Mouse (Mus musculus): Measurements from ENCODE around the gene Pfkm. TPM values are rescaled to one million over a fixed set of nuclear protein-coding genes. Genes with fewer than 3 reads are reported as not detected.

Pfkm gene
- polyA plus RNA-seq, 1 experiment: 3.1 TPM

- Histone ChIP-seq H3K36me3 (ENCODE audit: control insufficient read depth) (peaks cover 99% of the 10 kb centered on the region), H3K4me1 (ENCODE audit: control insufficient read depth) (no peaks in the 10 kb centered on the region), H3K27me3 (ENCODE audit: control insufficient read depth) (no peaks in the 10 kb centered on the region), H3K4me3 (replicated peaks) (no peak overlapping the region), H3K9me3 (ENCODE audit: control insufficient read depth, low read length) (no peaks in the 10 kb centered on the region)
- no peak for TF ChIP-seq TAL1 (IDR thresholded peaks at IDR 0.05; ENCODE audit: low read length)
- TF ChIP-seq GATA1 (IDR thresholded peaks at IDR 0.05; ENCODE audit: low read length): no peak
Measured at GRCm38 (mm10) chr15:98131001-98131400, 38.6 kb downstream of the Pfkm start.

GRCm38 (mm10) chr15:98131451-98131850, 39.1 kb downstream of the Pfkm start:
- H3K36me3 ChIP-seq (ENCODE audit: control insufficient read depth): peaks cover 99% of the 10 kb centered on the region
- no peaks in the 10 kb centered on the region for H3K27me3 ChIP-seq (ENCODE audit: control insufficient read depth)
- no peaks in the 10 kb centered on the region for H3K9me3 ChIP-seq (ENCODE audit: control insufficient read depth, low read length)
- no peak overlapping the region for H3K4me3 ChIP-seq (replicated peaks)
- TF ChIP-seq TAL1 (IDR thresholded peaks at IDR 0.05; ENCODE audit: low read length): no peak
- no peak for TF ChIP-seq GATA1 (IDR thresholded peaks at IDR 0.05; ENCODE audit: low read length)
- H3K4me1 ChIP-seq (ENCODE audit: control insufficient read depth): no peaks in the 10 kb centered on the region

- H3K36me3 ChIP-seq (ENCODE audit: control insufficient read depth): peaks cover 99% of the 10 kb centered on the region
- TF ChIP-seq TAL1 (IDR thresholded peaks at IDR 0.05; ENCODE audit: low read length) (no peak), GATA1 (IDR thresholded peaks at IDR 0.05; ENCODE audit: low read length) (no peak)
- no peaks in the 10 kb centered on the region for H3K4me1 ChIP-seq (ENCODE audit: control insufficient read depth)
- no peaks in the 10 kb centered on the region for H3K27me3 ChIP-seq (ENCODE audit: control insufficient read depth)
- H3K4me3 ChIP-seq (replicated peaks): no peak overlapping the region
- no peaks in the 10 kb centered on the region for H3K9me3 ChIP-seq (ENCODE audit: control insufficient read depth, low read length)
Measured at GRCm38 (mm10) chr15:98131942-98132655, 39.7 kb downstream of the Pfkm start.

GRCm38 (mm10) chr15:98133471-98133870, 41.1 kb downstream of the Pfkm start:
- H3K27me3 ChIP-seq (ENCODE audit: control insufficient read depth): no peaks in the 10 kb centered on the region
- TF ChIP-seq GATA1 (IDR thresholded peaks at IDR 0.05; ENCODE audit: low read length) (no peak), TAL1 (IDR thresholded peaks at IDR 0.05; ENCODE audit: low read length) (no peak)
- no peaks in the 10 kb centered on the region for H3K4me1 ChIP-seq (ENCODE audit: control insufficient read depth)
- peaks cover 97% of the 10 kb centered on the region for H3K36me3 ChIP-seq (ENCODE audit: control insufficient read depth)
- no peaks in the 10 kb centered on the region for H3K9me3 ChIP-seq (ENCODE audit: control insufficient read depth, low read length)
- H3K4me3 ChIP-seq (replicated peaks): no peak overlapping the region

GRCm38 (mm10) chr15:98134034-98134433, 41.6 kb downstream of the Pfkm start:
- Histone ChIP-seq H3K9me3 (ENCODE audit: control insufficient read depth, low read length) (no peaks in the 10 kb centered on the region), H3K4me3 (replicated peaks) (no peak overlapping the region), H3K27me3 (ENCODE audit: control insufficient read depth) (no peaks in the 10 kb centered on the region), H3K4me1 (ENCODE audit: control insufficient read depth) (no peaks in the 10 kb centered on the region), H3K36me3 (ENCODE audit: control insufficient read depth) (peaks cover 94% of the 10 kb centered on the region)
- no peak for TF ChIP-seq GATA1 (IDR thresholded peaks at IDR 0.05; ENCODE audit: low read length)
- TF ChIP-seq TAL1 (IDR thresholded peaks at IDR 0.05; ENCODE audit: low read length): no peak

- Histone ChIP-seq H3K36me3 (ENCODE audit: control insufficient read depth) (peaks cover 93% of the 10 kb centered on the region), H3K4me1 (ENCODE audit: control insufficient read depth) (no peaks in the 10 kb centered on the region), H3K9me3 (ENCODE audit: control insufficient read depth, low read length) (no peaks in the 10 kb centered on the region), H3K27me3 (ENCODE audit: control insufficient read depth) (no peaks in the 10 kb centered on the region), H3K4me3 (replicated peaks) (no peak overlapping the region)
- TF ChIP-seq GATA1 (IDR thresholded peaks at IDR 0.05; ENCODE audit: low read length) (no peak), TAL1 (IDR thresholded peaks at IDR 0.05; ENCODE audit: low read length) (no peak)
Measured at GRCm38 (mm10) chr15:98134666-98135065, 42.3 kb downstream of the Pfkm start.

- H3K4me1 ChIP-seq (ENCODE audit: control insufficient read depth): no peaks in the 10 kb centered on the region
- no peak for TF ChIP-seq TAL1 (IDR thresholded peaks at IDR 0.05; ENCODE audit: low read length)
- H3K36me3 ChIP-seq (ENCODE audit: control insufficient read depth): peaks cover 92% of the 10 kb centered on the region
- no peaks in the 10 kb centered on the region for H3K27me3 ChIP-seq (ENCODE audit: control insufficient read depth)
- no peak overlapping the region for H3K4me3 ChIP-seq (replicated peaks)
- no peaks in the 10 kb centered on the region for H3K9me3 ChIP-seq (ENCODE audit: control insufficient read depth, low read length)
Measured at GRCm38 (mm10) chr15:98135671-98136070, 43.3 kb downstream of the Pfkm start.

- H3K9me3 ChIP-seq (ENCODE audit: control insufficient read depth, low read length): no peaks in the 10 kb centered on the region
- peaks cover 91% of the 10 kb centered on the region for H3K36me3 ChIP-seq (ENCODE audit: control insufficient read depth)
- TF ChIP-seq GATA1 (IDR thresholded peaks at IDR 0.05; ENCODE audit: low read length) (no peak), TAL1 (IDR thresholded peaks at IDR 0.05; ENCODE audit: low read length) (no peak)
Measured at GRCm38 (mm10) chr15:98136871-98137270, 44.5 kb downstream of the Pfkm start.

GRCm38 (mm10) chr15:98139763-98140162, 47.4 kb downstream of the Pfkm start:
- peaks cover 8% of the 10 kb centered on the region for H3K4me1 ChIP-seq (ENCODE audit: control insufficient read depth)
- H3K9me3 ChIP-seq (ENCODE audit: control insufficient read depth, low read length): no peaks in the 10 kb centered on the region
- no peak overlapping the region for H3K4me3 ChIP-seq (replicated peaks)
- H3K27me3 ChIP-seq (ENCODE audit: control insufficient read depth): no peaks in the 10 kb centered on the region
- H3K36me3 ChIP-seq (ENCODE audit: control insufficient read depth): peaks cover 72% of the 10 kb centered on the region
- no peak for TF ChIP-seq TAL1 (IDR thresholded peaks at IDR 0.05; ENCODE audit: low read length)
- no peak for TF ChIP-seq GATA1 (IDR thresholded peaks at IDR 0.05; ENCODE audit: low read length)

More at GRCm38 (mm10) chr15:98136871-98137270, 44.5 kb downstream of the Pfkm start:
- Histone ChIP-seq H3K4me1 (ENCODE audit: control insufficient read depth) (no peaks in the 10 kb centered on the region), H3K4me3 (replicated peaks) (no peak overlapping the region), H3K27me3 (ENCODE audit: control insufficient read depth) (no peaks in the 10 kb centered on the region)

- Histone ChIP-seq H3K36me3 (ENCODE audit: control insufficient read depth) (peaks cover 62% of the 10 kb centered on the region), H3K9me3 (ENCODE audit: control insufficient read depth, low read length) (no peaks in the 10 kb centered on the region), H3K4me1 (ENCODE audit: control insufficient read depth) (peaks cover 15% of the 10 kb centered on the region), H3K4me3 (replicated peaks) (no peak overlapping the region), H3K27me3 (ENCODE audit: control insufficient read depth) (no peaks in the 10 kb centered on the region)
- TF ChIP-seq GATA1 (IDR thresholded peaks at IDR 0.05; ENCODE audit: low read length) (no peak), TAL1 (IDR thresholded peaks at IDR 0.05; ENCODE audit: low read length) (no peak)
Measured at GRCm38 (mm10) chr15:98140809-98141208, 48.4 kb downstream of the Pfkm start.
